Mouse (Mus musculus) embryonic fibroblast, embryonic 13.5 days (primary cell): ENCODE measurements around the gene Ak5.

Source experiments
- CTCF ChIP-seq: IDR thresholded peaks from 2 replicates; pipeline ENCODE4 v1.5.1; 2011; ENCODE audit warnings: mild to moderate bottlenecking, control low read depth, low read length, moderate library complexity, borderline replicate concordance; ENCODE audit not compliant: insufficient read depth
- POLR2A ChIP-seq: IDR thresholded peaks from 2 replicates; pipeline ENCODE4 v1.6.1; 2011; ENCODE audit warnings: low read depth, mild to moderate bottlenecking, control low read depth, low read length, moderate library complexity

DNA sequence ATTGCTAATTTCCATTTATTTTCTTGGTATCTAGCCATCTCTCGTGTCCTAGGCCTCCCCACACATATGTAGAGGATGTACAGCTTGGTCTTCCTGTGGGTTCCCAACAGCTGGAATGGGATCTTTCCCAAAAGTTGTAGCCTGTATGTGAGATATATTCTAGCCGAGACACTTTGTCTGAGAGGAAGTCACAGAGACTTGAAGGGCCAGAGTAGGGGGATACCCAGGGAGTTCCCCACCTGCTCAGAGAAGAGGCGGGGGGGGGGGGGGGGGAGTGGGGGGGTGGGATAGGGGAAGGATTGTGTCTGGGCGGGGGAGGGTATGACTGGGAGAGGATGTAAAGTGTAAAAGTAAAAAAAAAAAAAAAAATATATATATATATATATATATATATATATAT lies 215.0 kb downstream of the Ak5 start:
- TF ChIP-seq CTCF (no peak), POLR2A (no peak)
